Comparison of ENCODE assay signal across 9 mouse cellular contexts in the genomic region with DNA sequence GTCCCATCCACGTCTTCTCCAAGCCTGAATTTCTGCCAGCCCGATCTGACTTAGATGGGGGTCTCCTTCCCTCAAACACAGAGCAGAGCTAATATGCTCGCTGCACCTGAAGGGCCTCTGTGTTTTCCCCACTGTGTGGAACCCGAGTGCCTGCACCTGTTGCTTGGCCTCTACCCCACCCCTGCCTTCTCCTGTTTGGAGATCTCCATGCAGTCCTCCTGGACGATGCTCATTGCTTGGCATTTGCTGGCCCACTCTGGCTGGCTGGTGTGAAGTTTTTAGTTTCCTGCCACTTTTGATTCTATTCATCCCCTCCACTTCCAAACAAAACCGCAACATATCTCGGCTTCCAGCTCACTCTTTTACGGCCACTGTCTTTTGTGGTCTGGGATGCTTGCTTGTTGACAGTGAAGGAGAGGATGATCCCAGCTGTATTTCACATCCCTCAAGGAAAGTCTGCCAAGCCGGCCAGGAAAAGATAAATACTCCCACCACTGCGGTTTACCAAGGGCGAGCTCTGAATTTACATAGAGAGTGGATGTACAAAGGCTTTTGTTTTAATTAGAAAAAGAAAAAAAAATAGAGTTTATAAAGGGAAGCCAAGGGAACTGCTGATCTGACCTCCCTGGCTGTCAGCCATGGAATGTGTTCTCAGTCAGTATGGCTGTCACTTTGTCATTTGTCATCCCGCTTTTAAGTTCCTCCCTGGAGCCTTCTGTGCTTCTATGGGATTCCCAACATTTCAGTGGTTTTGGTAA.
DNase-seq lines count a peak whose midpoint lies in the region; ATAC-seq and TF ChIP-seq lines count a peak whose summit lies in the region.
"Had no signal": no experiment of that assay in that cellular context is flagged by ENCODE, and none has a peak within 500 bp of the region (broad histone marks: within the 10 kb centered on the region; RNA-seq: fewer than 3 reads in every experiment).

No protein-coding gene starts in this region.

- 43% methylated on average over 12 of the region's 12 CpGs for WGBS in cerebellum, adult 2 months
- WGBS in neural tube, embryonic 12.5 days = 65% methylated on average over 12 of the region's 12 CpGs
- 32% methylated on average over 12 of the region's 12 CpGs for WGBS in stomach, postnatal 0 days

- no peaks in the 10 kb centered on the region for H3K9me3 ChIP-seq in neural tube, embryonic 12.5 days
- no peaks in the 10 kb centered on the region for H3K9me3 ChIP-seq in stomach, postnatal 0 days (ENCODE audit: control insufficient read depth, low read length)
- H3K9me3 ChIP-seq: limb, embryonic 13.5 days had no signal

- H3K36me3 ChIP-seq in neural tube, embryonic 12.5 days = no peaks in the 10 kb centered on the region
- H3K36me3 ChIP-seq in stomach, postnatal 0 days (ENCODE audit: control insufficient read depth, insufficient read depth, low read length) = no peaks in the 10 kb centered on the region
- H3K36me3 ChIP-seq: limb, embryonic 13.5 days had no signal

- intact Hi-C loops in gastrocnemius, adult 2 months (cut with DNase I) = no loop called here

- H3K4me3 ChIP-seq in cerebellum, adult 2 months (replicated peaks; ENCODE audit: insufficient read depth, low read depth, low read length) = no peak overlapping the region
- H3K4me3 ChIP-seq in neural tube, embryonic 12.5 days = no peak overlapping the region
- H3K4me3 ChIP-seq in stomach, postnatal 0 days (ENCODE audit: low read depth, low read length) = no peak overlapping the region
- no peak overlapping the region for H3K4me3 ChIP-seq in gastrocnemius, adult 2 months
- H3K4me3 ChIP-seq: limb, embryonic 13.5 days had no signal

- H3K4me2 ChIP-seq in neural tube, embryonic 12.5 days (replicated peaks) = no peak overlapping the region
- H3K4me2 ChIP-seq in stomach, postnatal 0 days (replicated peaks; ENCODE audit: low read depth) = no peak overlapping the region
- H3K4me2 ChIP-seq: limb, embryonic 13.5 days had no signal

- DNase-seq in cerebellum, postnatal 10 days = peak; percentile 16 to 21
- DNase-seq in cerebellum, adult 2 months = no peak
- DNase-seq in neural tube, embryonic 10.5 days (ENCODE audit: extremely low spot score, low spot score) = no peak
- peak; percentile 34 to 58 for DNase-seq in kidney, postnatal 36 days
- DNase-seq in stomach, postnatal 0 days (ENCODE audit: low spot score) = peak; percentile 27
- DNase-seq in thymus, adult 18-20 months = no peak
- no peak for DNase-seq in gastrocnemius, adult 2 months

- peak; percentile 68 for TF ChIP-seq EP300 in stomach, postnatal 0 days (optimal IDR thresholded peaks at IDR 0.05)

- H3K9ac ChIP-seq in neural tube, embryonic 12.5 days = no peak overlapping the region
- H3K9ac ChIP-seq in stomach, postnatal 0 days (ENCODE audit: low read length) = no peak overlapping the region
- H3K9ac ChIP-seq: limb, embryonic 13.5 days had no signal

- TF ChIP-seq POLR2A in cerebellum, adult 2 months (IDR thresholded peaks at IDR 0.05; ENCODE audit: borderline replicate concordance, insufficient read depth, low read length) = no peak

- TF ChIP-seq CTCF in cerebellum, adult 2 months (IDR thresholded peaks at IDR 0.05; ENCODE audit: borderline replicate concordance, insufficient read depth, low read depth, low read length) = no peak
- no peak for TF ChIP-seq CTCF in stomach, postnatal 0 days (IDR thresholded peaks at IDR 0.05; ENCODE audit: low read depth)
- no peak for TF ChIP-seq CTCF in gastrocnemius, adult 2 months (IDR thresholded peaks at IDR 0.05)

- no peaks in the 10 kb centered on the region for H3K4me1 ChIP-seq in cerebellum, adult 2 months (ENCODE audit: control insufficient read depth, insufficient read depth, low read length)
- H3K4me1 ChIP-seq in neural tube, embryonic 12.5 days = 0 out of 2 replicates have a peak, but pooled peaks cover 8% of the 10 kb centered on the region
- H3K4me1 ChIP-seq in stomach, postnatal 0 days (replicated peaks; ENCODE audit: control insufficient read depth, insufficient read depth) = 0 out of 2 replicates have a peak, but pooled peaks cover 2% of the 10 kb centered on the region
- H3K4me1 ChIP-seq: limb, embryonic 13.5 days had no signal

- H3K27ac ChIP-seq in cerebellum, adult 2 months (ENCODE audit: insufficient read depth, low read length) = no peak overlapping the region
- H3K27ac ChIP-seq in neural tube, embryonic 12.5 days = no peak overlapping the region
- H3K27ac ChIP-seq in stomach, postnatal 0 days (replicated peaks) = peak overlapping the region; percentile 58
- H3K27ac ChIP-seq in gastrocnemius, adult 2 months = no peak overlapping the region
- H3K27ac ChIP-seq: limb, embryonic 13.5 days had no signal

- no peaks in the 10 kb centered on the region for H3K27me3 ChIP-seq in cerebellum, adult 2 months (ENCODE audit: control insufficient read depth, insufficient read depth, low read length)
- no peaks in the 10 kb centered on the region for H3K27me3 ChIP-seq in neural tube, embryonic 12.5 days (replicated peaks)
- no peaks in the 10 kb centered on the region for H3K27me3 ChIP-seq in stomach, postnatal 0 days (ENCODE audit: control insufficient read depth, insufficient read depth, low read length)
- H3K27me3 ChIP-seq: limb, embryonic 13.5 days had no signal

- ATAC-seq in neural tube, embryonic 12.5 days (ENCODE audit: low FRiP score, low read depth) = peak; percentile 56; the same call in 1 of the 2 replicates
- ATAC-seq in stomach, postnatal 0 days (ENCODE audit: low FRiP score, low TSS enrichment) = peak; percentile 68; the same call in 1 of the 2 replicates

Comparison
In these comparisons a context has a peak if more than half of its experiments do, and no peak if none do; other contexts are left out.
1. DNase-seq: peak in cerebellum, postnatal 10 days (2 of 2), kidney, postnatal 36 days (2 of 2) and stomach, postnatal 0 days (single experiment); none in cerebellum, adult 2 months (0 of 2), neural tube, embryonic 10.5 days (single experiment), thymus, adult 18-20 months (0 of 2) and gastrocnemius, adult 2 months (single experiment).